Mouse (Mus musculus) liver, embryonic 11.5 days (tissue): ENCODE data around the gene Fam78a. TPM values are rescaled to one million over a fixed set of nuclear protein-coding genes. Genes with fewer than 3 reads are reported as not detected.
A peak's percentile ranks its signal among the peaks of the same experiment; 100 is the strongest.

ENCODE experiments used
- ATAC-seq: fragments of 200-750 bp; cut with Nextera tagmentation; replicated peaks from 2 replicates; pipeline ENCODE4 v1.8.0; 2017; ENCODE audit warnings: moderate number of reproducible peaks, mild to moderate bottlenecking, moderate TSS enrichment, moderate library complexity; ENCODE audit not compliant: low FRiP score
- DNase-seq: peaks from one replicate; pipeline ENCODE4 v3.0.0-alpha.2; 2017; ENCODE audit warnings: low spot score
- H3K27ac ChIP-seq: fragments of 300-500 bp; sonication (generic); 2 replicates; pipeline ENCODE4 v1.5.1; 2014; ENCODE audit warnings: mild to moderate bottlenecking, low read depth, low read length, control low read depth
- H3K27me3 ChIP-seq: fragments of 300-500 bp; sonication (generic); replicated peaks from 2 replicates; pipeline ENCODE4 v1.6.1; 2014; ENCODE audit warnings: low read length, mixed read lengths; ENCODE audit not compliant: control insufficient read depth, insufficient read depth
- H3K36me3 ChIP-seq: fragments of 300-500 bp; sonication (generic); 2 replicates; pipeline ENCODE4 v1.6.1; 2014; ENCODE audit warnings: mild to moderate bottlenecking, low read length, moderate library complexity, mixed read lengths; ENCODE audit not compliant: control insufficient read depth, insufficient read depth
- H3K4me1 ChIP-seq: fragments of 300-500 bp; sonication (generic); replicated peaks from 2 replicates; pipeline ENCODE4 v1.6.1; 2014; ENCODE audit warnings: low read length, mixed read lengths; ENCODE audit not compliant: control insufficient read depth, insufficient read depth
- H3K4me2 ChIP-seq: fragments of 300-500 bp; sonication (generic); 2 replicates; pipeline ENCODE4 v1.6.1; 2014; ENCODE audit warnings: mild to moderate bottlenecking, control low read depth, moderate library complexity
- H3K4me3 ChIP-seq: fragments of 300-500 bp; sonication (generic); 2 replicates; pipeline ENCODE4 v1.5.1; 2014; ENCODE audit warnings: low read depth, low read length, control low read depth
- H3K9ac ChIP-seq: fragments of 300-500 bp; sonication (generic); 2 replicates; pipeline ENCODE4 v1.6.1; 2014; ENCODE audit warnings: low read depth, low read length, control low read depth
- H3K9me3 ChIP-seq: fragments of 300-500 bp; sonication (generic); 2 replicates; pipeline ENCODE4 v1.6.1; 2016; ENCODE audit warnings: low read length, inconsistent platforms, mixed read lengths; ENCODE audit not compliant: control insufficient read depth
- WGBS: fragments of 180-500 bp; shearing (Covaris S2); extraction: QIAGEN DNeasy Blood & Tissue Kit; methylation state at CpG from one replicate; pipeline ENCODE4 v1.1.7; 2014; 5-methylcytosine and 5-hydroxymethylcytosine counted together
- polyA plus RNA-seq: library from polyadenylated mRNA; unstranded; fragments of >200 nt; fragmentation: Nextera tagmentation; extraction: Ambion mirVana; gene quantifications from 2 replicates; pipeline ENCODE4 v1.2.1, GENCODE M21; 2014

The Fam78a gene
- polyA plus RNA-seq, 1 experiment from 2014 or later: 19.2 TPM

DNA sequence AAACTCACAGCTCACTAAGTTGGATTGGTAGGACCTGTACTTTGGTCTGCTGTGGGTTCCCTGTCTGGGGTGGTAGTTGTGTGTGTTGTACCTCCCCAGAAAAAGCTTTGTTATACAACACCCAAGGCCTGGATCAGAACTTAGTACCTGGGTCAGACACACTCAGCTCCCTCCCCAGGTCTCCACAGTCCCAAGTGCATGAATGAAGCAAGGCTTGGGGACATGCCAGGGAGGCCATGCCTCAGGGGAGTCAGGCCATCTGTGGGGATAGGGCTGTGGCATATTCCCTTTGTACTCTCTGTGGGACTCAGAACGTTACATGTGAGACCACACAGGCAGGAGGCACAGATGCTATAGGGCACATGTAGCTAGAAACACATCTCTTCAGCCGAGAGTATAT lies 5.5 kb upstream of the Fam78a start:
- peaks cover 25% of the 10 kb centered on the region for H3K4me1 ChIP-seq
- 75% methylated on average over 2 of the region's 2 CpGs for WGBS
- H3K27me3 ChIP-seq: peaks cover 17% of the 10 kb centered on the region
- ATAC-seq (no peak), DNase-seq (no peak)
- H3K9ac ChIP-seq: no peak overlapping the region
- H3K36me3 ChIP-seq: no peaks in the 10 kb centered on the region
- H3K9me3 ChIP-seq: no peaks in the 10 kb centered on the region
- H3K4me3 ChIP-seq: no peak overlapping the region
- no peak overlapping the region for H3K27ac ChIP-seq
- no peak overlapping the region for H3K4me2 ChIP-seq

- 60% methylated on average over 3 of the region's 3 CpGs for WGBS
- Histone ChIP-seq H3K27ac (no peak overlapping the region), H3K4me3 (no peak overlapping the region), H3K36me3 (no peaks in the 10 kb centered on the region), H3K9ac (no peak overlapping the region), H3K4me1 (peaks cover 29% of the 10 kb centered on the region), H3K4me2 (no peak overlapping the region), H3K27me3 (peaks cover 17% of the 10 kb centered on the region), H3K9me3 (no peaks in the 10 kb centered on the region)
- DNase-seq: no peak
- ATAC-seq: no peak
Observed at GRCm38 (mm10) chr2:32089606-32090005, 4.9 kb upstream of the Fam78a start.

DNA sequence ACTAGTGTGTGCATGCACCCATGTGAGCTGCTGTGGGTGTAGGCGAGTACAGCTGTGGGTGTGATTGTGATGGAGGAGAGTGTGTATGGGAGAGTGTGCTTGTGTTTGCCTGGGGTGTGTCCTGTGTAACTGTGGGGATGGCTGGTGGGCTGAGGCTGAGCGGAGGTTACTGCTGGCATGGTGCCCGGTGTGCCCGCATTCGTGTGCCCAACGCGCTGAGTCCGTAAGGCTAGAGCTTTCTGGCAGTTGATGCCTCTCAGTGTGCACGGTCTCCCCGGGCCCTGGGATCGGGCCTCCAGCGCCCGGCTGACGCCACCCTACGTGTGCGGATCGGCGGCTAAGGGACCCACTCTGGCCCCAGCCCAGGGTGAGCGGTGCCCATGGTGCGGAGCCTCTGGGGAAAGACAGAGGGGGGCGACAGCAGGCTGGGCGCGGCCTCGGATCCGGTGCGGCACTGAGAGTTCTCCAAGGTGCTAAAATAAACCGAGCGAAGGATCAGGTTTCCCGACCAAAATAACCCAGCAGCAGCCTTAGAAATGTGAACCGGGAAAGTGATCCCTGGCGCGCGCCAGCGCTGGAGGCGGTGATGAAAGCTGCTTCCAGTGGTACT lies 3.8 kb upstream of the Fam78a start:
- peaks cover 17% of the 10 kb centered on the region for H3K27me3 ChIP-seq
- no peak overlapping the region for H3K27ac ChIP-seq
- peaks cover 24% of the 10 kb centered on the region for H3K4me1 ChIP-seq
- H3K36me3 ChIP-seq: no peaks in the 10 kb centered on the region
- H3K9me3 ChIP-seq: no peaks in the 10 kb centered on the region
- H3K4me2 ChIP-seq: peak overlapping the region; percentile 54
- no peak overlapping the region for H3K4me3 ChIP-seq
- 16% methylated on average over 35 of the region's 35 CpGs for WGBS
- DNase-seq: no peak
- no peak for ATAC-seq
- H3K9ac ChIP-seq: no peak overlapping the region

DNA sequence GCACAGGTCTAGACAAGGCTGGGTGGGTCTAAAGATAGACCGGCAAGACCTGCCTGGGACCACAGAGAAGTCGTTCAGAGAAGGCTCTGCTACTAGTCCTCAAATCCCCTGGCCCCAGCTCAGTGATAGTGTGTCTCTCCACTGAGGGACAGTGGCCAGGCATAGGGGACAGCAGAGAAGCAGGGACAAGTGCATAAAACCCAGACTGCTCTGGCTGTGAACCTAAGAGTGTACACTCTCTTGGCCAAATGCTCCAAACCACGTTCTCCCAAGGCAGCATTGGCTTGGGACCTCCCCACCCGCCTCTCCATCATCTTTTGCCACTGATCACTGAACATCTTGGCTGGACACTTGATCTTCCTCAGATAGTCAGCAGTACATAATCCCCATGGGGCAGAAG lies 2.9 kb upstream of the Fam78a start:
- Histone ChIP-seq H3K9me3 (no peaks in the 10 kb centered on the region), H3K4me3 (no peak overlapping the region), H3K27me3 (peaks cover 17% of the 10 kb centered on the region), H3K4me2 (no peak overlapping the region), H3K36me3 (no peaks in the 10 kb centered on the region), H3K9ac (no peak overlapping the region), H3K27ac (no peak overlapping the region), H3K4me1 (peaks cover 24% of the 10 kb centered on the region)
- ATAC-seq: no peak
- DNase-seq: no peak
- WGBS: 55% methylated on average over 4 of the region's 4 CpGs

DNA sequence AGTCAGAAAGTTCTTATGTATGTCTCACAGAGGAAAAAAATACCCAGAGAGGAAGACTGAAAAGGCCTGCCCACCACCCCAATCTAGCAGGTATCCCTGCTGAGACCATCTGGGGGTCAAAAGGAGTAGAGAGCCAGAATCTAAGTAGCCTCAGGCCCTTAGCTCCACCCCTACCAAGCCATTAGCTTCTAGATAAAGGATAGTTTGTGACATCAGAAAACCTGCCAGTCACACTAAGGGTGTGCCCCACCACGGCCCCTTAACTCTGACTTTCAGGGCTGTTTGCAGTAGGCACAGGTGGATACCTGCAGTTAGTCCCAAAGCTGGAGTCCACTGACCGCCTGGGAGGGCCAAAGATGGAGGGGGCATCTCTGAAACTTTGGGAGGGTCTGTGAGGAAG lies 574 bp upstream of the Fam78a start:
- DNase-seq (no peak), ATAC-seq (peak; percentile 78)
- Histone ChIP-seq H3K4me2 (peak overlapping the region; percentile 100), H3K27me3 (peaks cover 18% of the 10 kb centered on the region), H3K4me1 (peaks cover 37% of the 10 kb centered on the region), H3K36me3 (no peaks in the 10 kb centered on the region), H3K9ac (0 out of 2 replicates have a peak overlapping the region, but pooled peaks have one; percentile 27), H3K4me3 (no peak overlapping the region), H3K27ac (peak overlapping the region; percentile 87), H3K9me3 (no peaks in the 10 kb centered on the region)
- WGBS: 30% methylated on average over 2 of the region's 2 CpGs

DNA sequence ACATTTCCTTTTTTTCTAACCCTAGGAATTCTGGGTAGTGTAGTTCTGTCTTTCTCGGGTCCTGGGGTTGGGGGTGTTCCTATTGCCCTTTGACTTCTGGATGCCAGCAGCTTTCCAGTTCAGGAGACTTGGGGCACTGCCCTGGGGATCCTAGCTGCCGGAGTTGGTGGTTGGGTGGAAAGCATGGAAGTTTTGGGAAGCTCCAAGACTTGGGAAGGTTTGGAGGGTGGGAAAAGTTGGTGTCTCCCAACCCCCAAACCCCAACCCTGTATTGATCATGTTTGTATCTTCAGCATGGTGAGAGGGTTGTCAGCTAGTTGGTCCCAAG lies 179 bp upstream of the Fam78a start:
- WGBS: 24% methylated on average over 2 of the region's 2 CpGs
- H3K9me3 ChIP-seq: no peaks in the 10 kb centered on the region
- peak overlapping the region; percentile 87 for H3K27ac ChIP-seq
- H3K4me2 ChIP-seq: peak overlapping the region; percentile 100
- peak overlapping the region; percentile 85; the same call in 1 of the 2 replicates for H3K9ac ChIP-seq
- H3K4me1 ChIP-seq: peaks cover 40% of the 10 kb centered on the region
- no peaks in the 10 kb centered on the region for H3K36me3 ChIP-seq
- H3K27me3 ChIP-seq: peaks cover 18% of the 10 kb centered on the region
- no peak for ATAC-seq
- peak overlapping the region; percentile 86 for H3K4me3 ChIP-seq
- DNase-seq: no peak

GRCm38 (mm10) chr2:32083159-32084011 lies 1.3 kb downstream of the Fam78a start:
- Histone ChIP-seq H3K4me1 (peaks cover 47% of the 10 kb centered on the region), H3K27me3 (peaks cover 9% of the 10 kb centered on the region), H3K27ac (peak overlapping the region; percentile 87), H3K4me3 (peak overlapping the region; percentile 86), H3K9me3 (no peaks in the 10 kb centered on the region), H3K9ac (peak overlapping the region; percentile 85), H3K4me2 (peak overlapping the region; percentile 100), H3K36me3 (peaks cover 6% of the 10 kb centered on the region; the same call in 1 of the 2 replicates)
- peak; percentile 72 for DNase-seq
- peak; percentile 72 for ATAC-seq
- under 1% methylated on average over 91 of the region's 91 CpGs for WGBS

- Histone ChIP-seq H3K4me3 (peak overlapping the region; percentile 86), H3K9me3 (no peaks in the 10 kb centered on the region), H3K4me2 (peak overlapping the region; percentile 100), H3K27ac (peak overlapping the region; percentile 87), H3K36me3 (peaks cover 6% of the 10 kb centered on the region; the same call in 1 of the 2 replicates), H3K4me1 (peaks cover 50% of the 10 kb centered on the region), H3K9ac (peak overlapping the region; percentile 85), H3K27me3 (0 out of 2 replicates have a peak, but pooled peaks cover 2% of the 10 kb centered on the region)
- ATAC-seq: no peak
- 35% methylated on average over 2 of the region's 2 CpGs for WGBS
- DNase-seq: no peak
Observed at GRCm38 (mm10) chr2:32082229-32082628, 2.4 kb downstream of the Fam78a start.
